Mouse (Mus musculus) cerebellum, adult 2 months (tissue): ENCODE measurements around the gene Msantd3. TPM values are rescaled to one million over a fixed set of nuclear protein-coding genes. Genes with fewer than 3 reads are reported as not detected.

Source experiments
- DNase-seq, 2 experiments: peaks; one replicate each; pipeline ENCODE4 v3.0.0; 2021
- H3K27ac ChIP-seq: fragments of 200-500 bp; 2 replicates; pipeline ENCODE4 v1.5.1; 2012; ENCODE audit warnings: low read length, control low read depth, inconsistent platforms; ENCODE audit not compliant: insufficient read depth
- H3K27me3 ChIP-seq: fragments of 200-500 bp; 2 replicates; pipeline ENCODE4 v1.6.1; 2012; ENCODE audit warnings: inconsistent platforms, mild to moderate bottlenecking, low read length, moderate library complexity; ENCODE audit not compliant: control insufficient read depth, insufficient read depth
- H3K4me1 ChIP-seq: fragments of 200-500 bp; 2 replicates; pipeline ENCODE4 v1.6.1; 2011; ENCODE audit warnings: low read length; ENCODE audit not compliant: control insufficient read depth, insufficient read depth
- H3K4me3 ChIP-seq: fragments of 200-500 bp; replicated peaks from 2 replicates; pipeline ENCODE3; 2011; ENCODE audit warnings: mild to moderate bottlenecking, low read depth, low read length, control low read depth; ENCODE audit not compliant: insufficient read depth
- CTCF ChIP-seq: fragments of 200-500 bp; IDR thresholded peaks from 2 replicates; pipeline ENCODE4 v1.5.1; 2011; ENCODE audit warnings: low read depth, mild to moderate bottlenecking, control low read depth, low read length, moderate library complexity, borderline replicate concordance; ENCODE audit not compliant: insufficient read depth
- POLR2A ChIP-seq: fragments of 200-500 bp; IDR thresholded peaks from 2 replicates; pipeline ENCODE4 v1.6.1; 2011; ENCODE audit warnings: low read length, control low read depth, borderline replicate concordance; ENCODE audit not compliant: insufficient read depth
- WGBS: fragments of 180-500 bp; shearing (Covaris S2); methylation state at CpG from one replicate; pipeline ENCODE4 v1.1.7; 2018; 5-methylcytosine and 5-hydroxymethylcytosine counted together
- polyA plus RNA-seq: library from polyadenylated mRNA; depleted of rRNA; stranded (reverse); fragments of >200 nt; gene quantifications from 2 replicates; pipeline ENCODE4 v1.2.3, GENCODE M21; 2012; rRNA removed

The Msantd3 gene
- polyA plus RNA-seq, 1 experiment: 17.7 TPM

GRCm38 (mm10) chr4:48596111-48596510, 56.4 kb downstream of the Msantd3 start:
- Histone ChIP-seq H3K27me3 (no peaks in the 10 kb centered on the region), H3K4me3 (no peak overlapping the region), H3K4me1 (no peaks in the 10 kb centered on the region), H3K27ac (no peak overlapping the region)
- no peak for DNase-seq
- WGBS: 93% methylated on average over 7 of the region's 7 CpGs
- no peak for TF ChIP-seq POLR2A
- TF ChIP-seq CTCF: no peak

DNA sequence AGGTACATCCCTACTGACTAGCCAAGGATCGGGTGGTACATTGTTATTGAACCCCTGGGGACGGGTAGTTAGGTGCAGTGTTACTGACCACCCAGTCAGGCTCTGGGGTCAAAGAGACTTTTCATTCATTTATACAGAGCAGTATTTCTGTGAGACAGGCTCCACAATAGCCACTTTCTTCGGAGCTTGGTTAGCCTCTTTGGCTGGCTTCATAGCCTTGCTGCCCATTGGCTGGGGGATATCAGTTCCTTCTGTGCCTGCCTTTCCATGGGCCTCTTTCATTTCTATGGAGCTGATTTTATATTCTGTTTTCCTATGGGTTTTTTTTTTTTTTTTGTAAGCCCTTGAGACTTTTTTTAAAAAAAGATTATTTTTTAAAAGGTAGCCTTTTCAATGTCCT, 65.9 kb downstream of the Msantd3 start:
- Histone ChIP-seq H3K27ac (no peak overlapping the region), H3K4me1 (no peaks in the 10 kb centered on the region), H3K27me3 (no peaks in the 10 kb centered on the region), H3K4me3 (no peak overlapping the region)
- TF ChIP-seq CTCF (no peak), POLR2A (no peak)
- 79% methylated on average over 3 of the region's 3 CpGs for WGBS
- DNase-seq: no peak

- Histone ChIP-seq H3K27me3 (no peaks in the 10 kb centered on the region), H3K4me3 (no peak overlapping the region), H3K4me1 (no peaks in the 10 kb centered on the region), H3K27ac (no peak overlapping the region; the same call in 1 of the 2 replicates)
- no peak for DNase-seq
- 94% methylated on average over 9 of the region's 9 CpGs for WGBS
- TF ChIP-seq CTCF (no peak), POLR2A (no peak)
These were observed 69.8 kb downstream of the Msantd3 start for GRCm38 (mm10) chr4:48609485-48609884.

GRCm38 (mm10) chr4:48610251-48610650, 70.5 kb downstream of the Msantd3 start:
- WGBS: 89% methylated on average over 6 of the region's 6 CpGs
- H3K27ac ChIP-seq: no peak overlapping the region
- no peak for DNase-seq

More at GRCm38 (mm10) chr4:48610251-48610650, 70.5 kb downstream of the Msantd3 start:
- no peaks in the 10 kb centered on the region for H3K27me3 ChIP-seq
- H3K4me3 ChIP-seq: no peak overlapping the region
- no peaks in the 10 kb centered on the region for H3K4me1 ChIP-seq
- no peak for TF ChIP-seq POLR2A
- no peak for TF ChIP-seq CTCF

Other genes starting within 250 kb of the Msantd3 start
- gene Tex10, start 66.5 kb upstream of the Msantd3 start, polyA plus RNA-seq: 15.2 and 17.2 TPM in 2 replicates
- gene Tmeff1, start 45.2 kb downstream of the Msantd3 start, polyA plus RNA-seq: 60.1 and 74.5 TPM in 2 replicates
- 0.52 and 0.65 TPM in 2 replicates for gene Cavin4, start 123.6 kb downstream of the Msantd3 start, polyA plus RNA-seq